Mouse (Mus musculus): ENCODE results near the gene Antxr1. TPM values are rescaled to one million over a fixed set of nuclear protein-coding genes. Genes with fewer than 3 reads are reported as not detected.

The Antxr1 gene
- 10 to 100 TPM in 1 of 2 experiments, 1 to 10 TPM in 1; 6.2 to 15.9 TPM for total RNA-seq (2021)
- long read RNA-seq, experiment 1, partial matches to known transcripts, result 1 of 3 reads
- long read RNA-seq, experiment 1, other reads (novel, unspliced or antisense), result 2 of 3 reads
- long read RNA-seq, experiment 2, result 0 reads

GRCm38 (mm10) chr6:87335091-87335934 is at the start of gene Antxr1:
Gene Antxr1, minus strand, starts transcription at chr6:87335821.
- intact Hi-C loops (cut with DNase I), result loop anchor here (1.0 kb wide), 1 partner anchor 234 kb away; no protein-coding TSS in a partner anchor
- TF ChIP-seq CTCF (IDR thresholded peaks at IDR 0.05), result peak; percentile 64
- H3K4me3 ChIP-seq, result peak within 1 kb of the TSS; percentile 86
- DNase-seq, result peak; percentile 75
- H3K27ac ChIP-seq, result peak within 1 kb of the TSS; percentile 88

- no peak for TF ChIP-seq CTCF (IDR thresholded peaks at IDR 0.05)
- H3K27ac ChIP-seq, result no peak overlapping the region
- no peak for DNase-seq
- intact Hi-C loops (cut with DNase I), result no loop called here
- peak overlapping the region; percentile 58 for H3K4me3 ChIP-seq
These were observed 49.1 kb upstream of the Antxr1 start for GRCm38 (mm10) chr6:87384761-87385160.

- H3K27ac ChIP-seq, result no peak overlapping the region
- intact Hi-C loops (cut with DNase I), result no loop called here
- TF ChIP-seq CTCF (IDR thresholded peaks at IDR 0.05), result peak; percentile 54
These were observed 48.5 kb upstream of the Antxr1 start for GRCm38 (mm10) chr6:87383926-87384691.

GRCm38 (mm10) chr6:87373057-87373456 is 37.4 kb upstream of the Antxr1 start, which contains the start of gene Gkn2:
Gene Gkn2, plus strand, starts transcription at chr6:87373357.
- no peak within 1 kb of the TSS for H3K4me3 ChIP-seq
- DNase-seq, result no peak
- intact Hi-C loops (cut with DNase I), result no loop called here
- H3K27ac ChIP-seq, result no peak within 1 kb of the TSS
- TF ChIP-seq CTCF (IDR thresholded peaks at IDR 0.05), result no peak

More at GRCm38 (mm10) chr6:87383926-87384691, 48.5 kb upstream of the Antxr1 start:
- DNase-seq, result no peak
- H3K4me3 ChIP-seq, result peak overlapping the region; percentile 58

- intact Hi-C loops (cut with DNase I), result no loop called here
- TF ChIP-seq CTCF (IDR thresholded peaks at IDR 0.05), result no peak
- Histone ChIP-seq H3K4me3 (no peak overlapping the region), H3K27ac (no peak overlapping the region)
- DNase-seq, result no peak
These were observed 33.6 kb upstream of the Antxr1 start for GRCm38 (mm10) chr6:87369223-87369622.

- intact Hi-C loops (cut with DNase I), result no loop called here
- DNase-seq, result peak; percentile 45
- TF ChIP-seq CTCF (IDR thresholded peaks at IDR 0.05), result no peak
- H3K27ac ChIP-seq, result peak overlapping the region; percentile 67
- H3K4me3 ChIP-seq, result no peak overlapping the region
These were observed 18.8 kb upstream of the Antxr1 start for GRCm38 (mm10) chr6:87354441-87354840.

DNA sequence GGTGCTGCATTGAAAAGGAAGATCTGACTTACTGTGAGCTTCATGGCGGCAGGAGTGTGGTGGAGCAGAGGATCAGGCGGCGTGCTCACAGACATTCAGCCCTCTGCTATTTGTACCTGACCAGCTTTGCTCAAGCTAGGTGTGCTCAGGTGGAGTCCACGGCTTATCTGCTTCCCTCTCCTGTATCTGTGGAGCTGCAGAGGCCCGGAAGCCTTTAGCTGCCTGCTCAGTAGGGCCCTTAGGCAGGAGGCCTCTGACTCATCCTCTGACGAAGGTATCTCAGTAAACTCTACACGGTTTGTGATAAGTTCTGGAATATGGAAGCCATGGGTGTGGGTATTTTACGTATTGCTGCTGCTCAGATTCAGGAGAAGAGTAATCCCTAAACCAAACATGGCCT is 15.2 kb upstream of the Antxr1 start, which contains the start of gene Gkn1:
TSS of gene Gkn1 (minus strand) at position 114 of the 400 bp plus-strand sequence.
- no peak for TF ChIP-seq CTCF (IDR thresholded peaks at IDR 0.05)
- Histone ChIP-seq H3K27ac (no peak within 1 kb of the TSS), H3K4me3 (no peak within 1 kb of the TSS)
- DNase-seq, result no peak
- intact Hi-C loops (cut with DNase I), result no loop called here

DNA sequence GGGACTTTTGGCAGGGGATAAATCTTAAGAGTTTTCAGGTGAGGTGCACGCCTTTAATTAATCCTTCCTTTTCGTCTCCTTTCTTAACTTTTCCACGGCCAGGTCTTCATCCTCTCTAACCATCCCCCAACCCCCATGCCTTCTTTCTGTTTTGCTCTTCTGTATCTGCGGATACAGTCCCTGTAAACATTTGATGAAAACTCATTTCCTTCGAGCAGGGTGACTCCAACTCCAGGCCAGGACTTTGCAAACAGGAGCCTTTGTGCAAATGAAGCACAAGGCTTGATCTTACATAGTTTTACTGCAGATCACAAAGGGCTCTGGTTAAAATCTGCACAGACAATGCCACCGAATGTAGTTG is 294 bp upstream of the Antxr1 start:
- DNase-seq, result no peak
- TF ChIP-seq CTCF (IDR thresholded peaks at IDR 0.05), result no peak
- intact Hi-C loops (cut with DNase I), result loop anchor here (1.0 kb wide), 1 partner anchor 235 kb away; no protein-coding TSS in a partner anchor
- peak overlapping the region; percentile 86 for H3K4me3 ChIP-seq
- peak overlapping the region; percentile 88 for H3K27ac ChIP-seq

DNA sequence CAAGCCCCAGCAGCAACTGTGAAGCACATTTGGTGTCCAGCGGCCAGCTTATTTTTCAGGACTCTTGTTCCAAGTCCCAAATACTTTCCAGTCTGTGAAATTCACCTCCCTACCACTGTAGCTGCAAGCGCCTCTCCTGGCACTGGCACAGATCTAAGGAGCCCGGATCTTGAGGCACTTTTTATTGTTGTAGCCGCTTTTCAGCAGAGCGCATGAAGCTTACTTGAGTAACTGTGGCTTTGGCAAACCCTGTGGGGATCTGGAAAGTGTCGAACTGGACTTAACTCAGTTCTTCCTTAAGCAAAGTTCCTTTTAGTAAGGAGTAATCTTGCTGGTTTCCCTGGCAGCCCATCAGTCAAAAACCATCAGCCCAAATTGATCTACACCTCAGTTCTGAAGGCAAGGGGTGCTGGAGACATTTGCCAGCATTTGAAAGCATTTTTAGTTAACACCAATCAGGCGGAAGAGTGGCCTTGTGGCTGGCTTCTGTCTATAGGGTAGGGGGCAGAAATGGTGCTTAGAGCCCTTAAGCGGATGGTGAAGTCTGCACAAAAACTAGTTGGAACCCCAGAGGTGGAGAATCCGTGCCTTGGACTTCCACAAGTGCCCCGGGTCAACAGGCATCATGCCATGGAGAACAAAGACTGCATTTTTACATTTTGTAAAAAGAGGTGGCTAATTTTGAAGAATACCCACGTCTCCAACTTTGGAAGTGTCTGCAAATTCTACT is 1.1 kb downstream of the Antxr1 start:
- Histone ChIP-seq H3K4me3 (peak overlapping the region; percentile 86), H3K27ac (peak overlapping the region; percentile 88)
- TF ChIP-seq CTCF (IDR thresholded peaks at IDR 0.05), result peak; percentile 30; the same call in 1 of the 2 replicates
- intact Hi-C loops (cut with DNase I), result loop anchor here (1.0 kb wide), 1 partner anchor 233 kb away; no protein-coding TSS in a partner anchor
- DNase-seq, result peak; percentile 62

- intact Hi-C loops (cut with DNase I), result no loop called here
- TF ChIP-seq CTCF (IDR thresholded peaks at IDR 0.05), result no peak
- DNase-seq, result no peak
- H3K27ac ChIP-seq, result no peak overlapping the region
- H3K4me3 ChIP-seq, result peak overlapping the region; percentile 86
These were observed 3.2 kb downstream of the Antxr1 start for GRCm38 (mm10) chr6:87332380-87332779.

DNA sequence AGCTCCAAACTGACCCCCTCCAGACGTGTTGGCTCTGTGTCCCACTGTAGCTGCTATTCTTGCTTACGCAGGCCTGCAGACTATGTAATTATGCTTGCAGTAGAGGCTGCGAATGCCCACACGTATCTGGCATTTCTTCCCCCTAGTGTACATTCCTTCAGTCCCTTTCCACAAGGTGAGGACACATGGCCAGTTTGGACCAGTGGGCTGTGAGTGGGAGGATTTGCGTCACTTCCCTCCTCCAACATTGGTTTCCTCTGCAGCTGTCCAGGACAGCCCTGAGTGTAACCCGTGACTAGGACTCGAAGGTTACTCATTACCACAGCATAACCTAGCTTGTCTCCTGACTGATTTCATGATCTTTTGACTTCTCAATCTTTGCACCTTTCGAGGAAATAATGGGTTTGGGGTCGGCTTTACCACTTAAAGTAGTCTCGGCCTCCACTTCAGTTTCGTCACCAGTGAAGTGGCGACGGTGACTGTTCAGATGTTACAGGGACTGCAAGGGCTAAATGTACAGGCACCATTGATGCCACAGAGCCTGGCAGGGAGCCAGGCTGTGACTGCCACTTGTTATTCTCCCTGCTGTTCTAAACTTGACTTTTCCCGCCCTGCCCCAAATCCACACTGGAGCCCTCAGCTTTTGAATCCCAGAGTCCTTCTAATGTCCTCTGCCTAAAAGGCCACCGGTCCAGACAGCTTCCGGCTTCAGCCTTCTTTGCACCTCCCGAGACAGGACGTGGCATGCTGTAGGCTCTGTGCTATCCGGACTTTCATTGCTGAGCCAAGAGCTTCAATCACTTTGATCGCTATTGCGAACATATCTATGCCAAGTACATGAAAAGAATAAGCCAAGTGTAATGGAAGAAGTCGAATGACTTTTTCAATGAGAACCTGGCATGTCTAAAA is 7.1 kb downstream of the Antxr1 start:
- H3K27ac ChIP-seq, result peak overlapping the region; percentile 35

More for the DNA sequence above, 7.1 kb downstream of the Antxr1 start:
- no peak overlapping the region for H3K4me3 ChIP-seq
- TF ChIP-seq CTCF (IDR thresholded peaks at IDR 0.05), result no peak
- intact Hi-C loops (cut with DNase I), result no loop called here
- DNase-seq, result no peak
